Mouse (Mus musculus) liver, embryonic 13.5 days (tissue): ENCODE data around the gene Igsf11. TPM values are rescaled to one million over a fixed set of nuclear protein-coding genes. Genes with fewer than 3 reads are reported as not detected.

ENCODE experiments used
- ATAC-seq: fragments of 200-750 bp; cut with Nextera tagmentation; 2 replicates; pipeline ENCODE4 v1.8.0; 2017; ENCODE audit warnings: low read depth, mild to moderate bottlenecking, moderate number of reproducible peaks, moderate library complexity
- DNase-seq: peaks from one replicate; pipeline ENCODE4 v3.0.0; 2022
- H3K27ac ChIP-seq: fragments of 300-500 bp; sonication (generic); 2 replicates; pipeline ENCODE4 v1.5.1; 2015; ENCODE audit warnings: moderate library complexity, mild to moderate bottlenecking, inconsistent platforms
- H3K27me3 ChIP-seq: fragments of 300-500 bp; sonication (generic); 2 replicates; pipeline ENCODE4 v1.6.1; 2015; ENCODE audit warnings: mild to moderate bottlenecking, inconsistent platforms
- H3K36me3 ChIP-seq: fragments of 300-500 bp; sonication (generic); 2 replicates; pipeline ENCODE4 v1.6.1; 2015; ENCODE audit warnings: mild to moderate bottlenecking, inconsistent platforms
- H3K4me1 ChIP-seq: fragments of 300-500 bp; sonication (generic); replicated peaks from 2 replicates; pipeline ENCODE4 v1.6.1; 2015; ENCODE audit warnings: inconsistent platforms
- H3K4me2 ChIP-seq: fragments of 300-500 bp; sonication (generic); 2 replicates; pipeline ENCODE4 v1.6.1; 2015; ENCODE audit warnings: inconsistent platforms, mild to moderate bottlenecking, moderate library complexity
- H3K4me3 ChIP-seq: fragments of 300-500 bp; sonication (generic); replicated peaks from 2 replicates; pipeline ENCODE4 v1.5.1; 2015; ENCODE audit warnings: mild to moderate bottlenecking, inconsistent platforms
- H3K9ac ChIP-seq: fragments of 300-500 bp; sonication (generic); 2 replicates; pipeline ENCODE4 v1.6.1; 2015; ENCODE audit warnings: mild to moderate bottlenecking, inconsistent platforms
- H3K9me3 ChIP-seq: fragments of 300-500 bp; sonication (generic); replicated peaks from 2 replicates; pipeline ENCODE4 v1.6.1; 2016; ENCODE audit warnings: inconsistent platforms
- WGBS: fragments of 180-500 bp; shearing (Covaris S2); methylation state at CpG from one replicate; pipeline ENCODE4 v1.1.7; 2015; ENCODE audit not compliant: insufficient replicate concordance; 5-methylcytosine and 5-hydroxymethylcytosine counted together
- polyA plus RNA-seq: library from polyadenylated mRNA; unstranded; fragments of >200 nt; fragmentation: Nextera tagmentation; extraction: Ambion mirVana; gene quantifications from 2 replicates; pipeline ENCODE4 v1.2.1, GENCODE M21; 2015

Igsf11 gene
- polyA plus RNA-seq, 1 experiment from 2014 or later, result 0.13 TPM

GRCm38 (mm10) chr16:38986410-38986809 lies 93.9 kb downstream of the Igsf11 start:
- Histone ChIP-seq H3K4me1 (no peaks in the 10 kb centered on the region), H3K9ac (no peak overlapping the region), H3K27ac (no peak overlapping the region), H3K4me2 (no peak overlapping the region), H3K9me3 (no peaks in the 10 kb centered on the region), H3K4me3 (no peak overlapping the region), H3K27me3 (no peaks in the 10 kb centered on the region), H3K36me3 (no peaks in the 10 kb centered on the region)
- DNase-seq, result no peak
- no peak for ATAC-seq
- 47% methylated on average over 2 of the region's 2 CpGs for WGBS

- no peak overlapping the region for H3K4me3 ChIP-seq
- H3K4me2 ChIP-seq, result no peak overlapping the region
- no peak for ATAC-seq
- no peak overlapping the region for H3K27ac ChIP-seq
- no peaks in the 10 kb centered on the region for H3K27me3 ChIP-seq
- no peaks in the 10 kb centered on the region for H3K4me1 ChIP-seq
- no peaks in the 10 kb centered on the region for H3K9me3 ChIP-seq
- H3K36me3 ChIP-seq, result no peaks in the 10 kb centered on the region
- no peak overlapping the region for H3K9ac ChIP-seq
- DNase-seq, result no peak
- WGBS, result 74% methylated on average over 7 of the region's 7 CpGs
Measured at GRCm38 (mm10) chr16:38993711-38994110, 101.2 kb downstream of the Igsf11 start.

GRCm38 (mm10) chr16:38998496-38999258 lies 106.2 kb downstream of the Igsf11 start:
- Histone ChIP-seq H3K4me1 (no peaks in the 10 kb centered on the region), H3K27ac (no peak overlapping the region), H3K9me3 (no peaks in the 10 kb centered on the region), H3K27me3 (no peaks in the 10 kb centered on the region), H3K4me2 (no peak overlapping the region), H3K4me3 (no peak overlapping the region), H3K9ac (no peak overlapping the region), H3K36me3 (no peaks in the 10 kb centered on the region)
- 59% methylated on average over 6 of the region's 6 CpGs for WGBS
- no peak for DNase-seq
- ATAC-seq, result no peak

GRCm38 (mm10) chr16:38999298-38999697 lies 106.8 kb downstream of the Igsf11 start:
- no peak overlapping the region for H3K9ac ChIP-seq
- no peaks in the 10 kb centered on the region for H3K4me1 ChIP-seq
- no peak for ATAC-seq
- H3K27me3 ChIP-seq, result no peaks in the 10 kb centered on the region
- no peaks in the 10 kb centered on the region for H3K36me3 ChIP-seq
- no peak overlapping the region for H3K4me3 ChIP-seq
- DNase-seq, result no peak
- H3K4me2 ChIP-seq, result no peak overlapping the region
- H3K9me3 ChIP-seq, result no peaks in the 10 kb centered on the region
- H3K27ac ChIP-seq, result no peak overlapping the region

- H3K4me3 ChIP-seq, result no peak overlapping the region
- no peaks in the 10 kb centered on the region for H3K9me3 ChIP-seq
- H3K4me1 ChIP-seq, result no peaks in the 10 kb centered on the region
- H3K27me3 ChIP-seq, result no peaks in the 10 kb centered on the region
- no peak overlapping the region for H3K27ac ChIP-seq
- 63% methylated on average over 7 of the region's 7 CpGs for WGBS
- DNase-seq (no peak), ATAC-seq (no peak)
- H3K9ac ChIP-seq, result no peak overlapping the region
- H3K36me3 ChIP-seq, result no peaks in the 10 kb centered on the region
- no peak overlapping the region for H3K4me2 ChIP-seq
Measured at GRCm38 (mm10) chr16:39006978-39007377, 114.5 kb downstream of the Igsf11 start.

GRCm38 (mm10) chr16:39019449-39019848 lies 127.0 kb downstream of the Igsf11 start:
- Histone ChIP-seq H3K9ac (no peak overlapping the region), H3K9me3 (no peaks in the 10 kb centered on the region), H3K27me3 (no peaks in the 10 kb centered on the region), H3K4me3 (no peak overlapping the region), H3K4me2 (no peak overlapping the region), H3K36me3 (no peaks in the 10 kb centered on the region), H3K27ac (no peak overlapping the region), H3K4me1 (no peaks in the 10 kb centered on the region)
- ATAC-seq (no peak), DNase-seq (no peak)
- WGBS, result 67% methylated on average over 2 of the region's 2 CpGs

- Histone ChIP-seq H3K27ac (no peak overlapping the region), H3K9ac (no peak overlapping the region), H3K9me3 (no peaks in the 10 kb centered on the region), H3K4me3 (no peak overlapping the region), H3K36me3 (no peaks in the 10 kb centered on the region), H3K4me2 (no peak overlapping the region), H3K27me3 (no peaks in the 10 kb centered on the region), H3K4me1 (no peaks in the 10 kb centered on the region)
- WGBS, result 72% methylated on average over 8 of the region's 8 CpGs
- DNase-seq (no peak), ATAC-seq (no peak)
Measured at GRCm38 (mm10) chr16:39025989-39026736, 133.7 kb downstream of the Igsf11 start.

- DNase-seq (no peak), ATAC-seq (no peak)
- Histone ChIP-seq H3K4me3 (no peak overlapping the region), H3K9ac (no peak overlapping the region), H3K36me3 (no peaks in the 10 kb centered on the region), H3K4me2 (no peak overlapping the region), H3K4me1 (no peaks in the 10 kb centered on the region), H3K27me3 (no peaks in the 10 kb centered on the region), H3K9me3 (no peaks in the 10 kb centered on the region), H3K27ac (no peak overlapping the region)
- 58% methylated on average over 2 of the region's 2 CpGs for WGBS
Measured at GRCm38 (mm10) chr16:39031350-39031749, 138.9 kb downstream of the Igsf11 start.

GRCm38 (mm10) chr16:39037257-39037656 lies 144.8 kb downstream of the Igsf11 start:
- H3K36me3 ChIP-seq, result no peaks in the 10 kb centered on the region
- H3K4me1 ChIP-seq, result no peaks in the 10 kb centered on the region
- DNase-seq, result no peak
- WGBS, result 58% methylated on average over 4 of the region's 4 CpGs
- no peak overlapping the region for H3K4me3 ChIP-seq
- no peak overlapping the region for H3K9ac ChIP-seq
- no peaks in the 10 kb centered on the region for H3K9me3 ChIP-seq
- no peaks in the 10 kb centered on the region for H3K27me3 ChIP-seq
- no peak for ATAC-seq
- H3K27ac ChIP-seq, result no peak overlapping the region
- H3K4me2 ChIP-seq, result no peak overlapping the region

GRCm38 (mm10) chr16:39044381-39044780 lies 151.9 kb downstream of the Igsf11 start:
- DNase-seq (no peak), ATAC-seq (no peak)
- Histone ChIP-seq H3K27me3 (no peaks in the 10 kb centered on the region), H3K9ac (no peak overlapping the region), H3K4me3 (no peak overlapping the region), H3K4me2 (no peak overlapping the region), H3K9me3 (no peaks in the 10 kb centered on the region), H3K36me3 (no peaks in the 10 kb centered on the region), H3K4me1 (no peaks in the 10 kb centered on the region), H3K27ac (no peak overlapping the region)
- WGBS, result 60% methylated on average over 5 of the region's 5 CpGs

GRCm38 (mm10) chr16:39048889-39049288 lies 156.4 kb downstream of the Igsf11 start:
- H3K9me3 ChIP-seq, result no peaks in the 10 kb centered on the region
- H3K4me3 ChIP-seq, result no peak overlapping the region
- no peak overlapping the region for H3K9ac ChIP-seq
- ATAC-seq (no peak), DNase-seq (no peak)
- H3K36me3 ChIP-seq, result no peaks in the 10 kb centered on the region
- WGBS, result 7% methylated on average over 4 of the region's 4 CpGs
- no peaks in the 10 kb centered on the region for H3K27me3 ChIP-seq
- no peak overlapping the region for H3K4me2 ChIP-seq
- no peak overlapping the region for H3K27ac ChIP-seq
- no peaks in the 10 kb centered on the region for H3K4me1 ChIP-seq

- 1% methylated on average over 2 of the region's 2 CpGs for WGBS
- ATAC-seq, result no peak
- DNase-seq, result peak; percentile 9
Measured at GRCm38 (mm10) chr16:39052971-39053370, 160.5 kb downstream of the Igsf11 start.

More at GRCm38 (mm10) chr16:39052971-39053370, 160.5 kb downstream of the Igsf11 start:
- Histone ChIP-seq H3K4me1 (no peaks in the 10 kb centered on the region), H3K27me3 (no peaks in the 10 kb centered on the region), H3K9ac (no peak overlapping the region), H3K9me3 (no peaks in the 10 kb centered on the region), H3K36me3 (no peaks in the 10 kb centered on the region), H3K4me3 (no peak overlapping the region), H3K27ac (no peak overlapping the region), H3K4me2 (no peak overlapping the region)
